Mouse (Mus musculus) heart, postnatal 0 days (tissue): ENCODE measurements around the gene Wsb1. TPM values are rescaled to one million over a fixed set of nuclear protein-coding genes. Genes with fewer than 3 reads are reported as not detected.
A peak's percentile ranks its signal among the peaks of the same experiment; 100 is the strongest.

Experiments
- ATAC-seq: fragments of 200-750 bp; cut with Nextera tagmentation; 2 replicates; pipeline ENCODE4 v1.8.0; 2017; ENCODE audit warnings: low read depth, moderate number of reproducible peaks, moderate library complexity; ENCODE audit not compliant: insufficient read depth
- DNase-seq: peaks from one replicate; pipeline ENCODE4 v3.0.0-alpha.2; 2016; ENCODE audit warnings: low spot score
- H3K27ac ChIP-seq: fragments of 300-500 bp; sonication (generic); 2 replicates; pipeline ENCODE4 v1.5.1; 2014; ENCODE audit warnings: low read depth, mild to moderate bottlenecking
- H3K27me3 ChIP-seq: fragments of 300-500 bp; sonication (generic); 2 replicates; pipeline ENCODE4 v1.6.1; 2014; ENCODE audit warnings: low read length, mixed read lengths; ENCODE audit not compliant: control insufficient read depth, insufficient read depth
- H3K36me3 ChIP-seq: fragments of 300-500 bp; sonication (generic); replicated peaks from 2 replicates; pipeline ENCODE4 v1.6.1; 2014; ENCODE audit warnings: low read length, mixed read lengths; ENCODE audit not compliant: control insufficient read depth, insufficient read depth
- H3K4me1 ChIP-seq: fragments of 300-500 bp; sonication (generic); 2 replicates; pipeline ENCODE4 v1.6.1; 2014; ENCODE audit warnings: antibody characterized with exemption; ENCODE audit not compliant: control insufficient read depth, insufficient read depth
- H3K4me2 ChIP-seq: fragments of 300-500 bp; sonication (generic); 2 replicates; pipeline ENCODE4 v1.6.1; 2014; ENCODE audit warnings: low read depth, mild to moderate bottlenecking, low read length, moderate library complexity
- H3K4me3 ChIP-seq: fragments of 300-500 bp; sonication (generic); 2 replicates; pipeline ENCODE4 v1.5.1; 2014; ENCODE audit warnings: low read depth, low read length
- H3K9ac ChIP-seq: fragments of 300-500 bp; sonication (generic); replicated peaks from 2 replicates; pipeline ENCODE4 v1.6.1; 2014; ENCODE audit warnings: low read depth, low read length, mixed read lengths
- H3K9me3 ChIP-seq: fragments of 300-500 bp; sonication (generic); replicated peaks from 2 replicates; pipeline ENCODE4 v1.6.1; 2016; ENCODE audit warnings: low read length; ENCODE audit not compliant: control insufficient read depth
- CTCF ChIP-seq: IDR thresholded peaks from 2 replicates; pipeline ENCODE4 v1.5.1; 2016; ENCODE audit warnings: antibody characterized with exemption, control low read depth, low read depth
- EP300 ChIP-seq: IDR thresholded peaks from 2 replicates; pipeline ENCODE4 v1.6.1; 2016; ENCODE audit warnings: antibody characterized with exemption, low read depth
- WGBS: fragments of 180-500 bp; shearing (Covaris S2); extraction: QIAGEN DNeasy Blood & Tissue Kit; methylation state at CpG from one replicate; pipeline ENCODE4 v1.1.7; 2014; 5-methylcytosine and 5-hydroxymethylcytosine counted together
- polyA plus RNA-seq: library from polyadenylated mRNA; unstranded; fragments of >200 nt; fragmentation: Nextera tagmentation; extraction: Ambion mirVana; gene quantifications from 2 replicates; pipeline ENCODE4 v1.2.1, GENCODE M21; 2015
- total RNA-seq: library from RNA; depleted of rRNA; stranded (reverse); fragments of >200 nt; gene quantifications from 2 replicates; pipeline ENCODE4 v1.2.3, GENCODE M21; 2014; ENCODE audit warnings: low replicate concordance

Wsb1 gene
- total and polyA plus RNA-seq, 2 experiments from 2014 or later = 63.9 to 73.2 TPM

DNA sequence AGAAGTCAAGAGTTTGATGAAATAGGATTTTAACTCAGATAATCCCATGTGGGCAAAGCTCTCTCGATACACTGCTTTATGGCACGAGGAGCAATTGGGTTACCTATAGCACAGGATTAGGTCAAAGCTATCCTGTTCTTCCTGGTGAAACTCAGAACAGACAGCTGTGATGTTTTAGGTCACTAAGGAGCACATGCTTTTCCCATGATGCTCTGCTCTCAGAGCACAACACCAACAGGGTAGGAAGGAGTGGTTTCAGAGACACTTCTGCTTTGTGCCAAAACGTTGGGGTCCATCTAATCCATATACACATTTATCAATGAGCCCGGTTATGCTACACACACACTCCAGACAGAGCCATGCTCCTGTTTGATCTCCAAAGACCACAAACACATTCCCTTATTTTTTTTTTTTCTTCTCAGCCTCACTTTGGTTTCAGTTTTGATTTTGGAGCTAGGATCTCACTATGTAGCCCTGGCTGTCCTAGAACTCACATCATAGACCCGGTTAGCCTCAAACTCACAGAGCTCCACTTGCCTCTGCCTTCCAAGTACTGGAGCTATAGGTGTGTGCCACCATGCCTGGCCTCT is 44.5 kb downstream of the Wsb1 start:
- Histone ChIP-seq H3K36me3 (no peaks in the 10 kb centered on the region), H3K27me3 (no peaks in the 10 kb centered on the region), H3K27ac (no peak overlapping the region), H3K9ac (no peak overlapping the region), H3K4me1 (peaks cover 12% of the 10 kb centered on the region; the same call in 1 of the 2 replicates), H3K4me3 (no peak overlapping the region), H3K9me3 (no peaks in the 10 kb centered on the region), H3K4me2 (no peak overlapping the region)
- no peak for ATAC-seq
- TF ChIP-seq EP300 (no peak), CTCF (no peak)
- no peak for DNase-seq
- 87% methylated on average over 5 of the region's 5 CpGs for WGBS

- Histone ChIP-seq H3K27me3 (no peaks in the 10 kb centered on the region), H3K27ac (no peak overlapping the region), H3K9me3 (no peaks in the 10 kb centered on the region), H3K36me3 (no peaks in the 10 kb centered on the region), H3K4me3 (no peak overlapping the region), H3K4me2 (no peak overlapping the region), H3K9ac (no peak overlapping the region), H3K4me1 (peaks cover 9% of the 10 kb centered on the region; the same call in 1 of the 2 replicates)
- ATAC-seq = peak; percentile 14; the same call in 1 of the 2 replicates
- 33% methylated on average over 5 of the region's 5 CpGs for WGBS
- TF ChIP-seq EP300 (no peak), CTCF (no peak)
- no peak for DNase-seq
These were observed 45.4 kb downstream of the Wsb1 start for GRCm38 (mm10) chr11:79209113-79209512.

DNA sequence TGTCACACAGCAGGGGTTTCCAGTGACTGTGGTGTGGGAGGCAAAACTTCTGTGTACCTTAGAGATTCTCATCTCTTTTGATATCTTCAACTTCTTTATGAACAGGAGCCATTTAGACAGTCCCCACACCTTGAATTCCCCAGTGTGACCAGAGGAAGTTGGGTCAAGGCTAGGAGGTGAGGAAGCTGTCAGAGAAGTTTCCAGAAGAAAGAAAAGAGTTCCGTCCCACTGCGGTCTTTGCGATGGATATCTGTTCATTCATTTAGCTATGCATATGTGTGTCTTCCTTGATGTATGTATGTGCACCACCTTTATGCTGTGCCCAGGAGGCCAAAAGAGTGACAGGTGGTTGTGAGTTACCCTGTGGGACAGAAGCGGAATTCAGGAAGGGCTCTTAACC is 46.0 kb downstream of the Wsb1 start:
- WGBS = 94% methylated on average over 4 of the region's 4 CpGs
- Histone ChIP-seq H3K4me1 (peaks cover 8% of the 10 kb centered on the region; the same call in 1 of the 2 replicates), H3K9me3 (no peaks in the 10 kb centered on the region), H3K9ac (no peak overlapping the region), H3K4me3 (no peak overlapping the region), H3K36me3 (no peaks in the 10 kb centered on the region), H3K27me3 (no peaks in the 10 kb centered on the region), H3K4me2 (no peak overlapping the region), H3K27ac (no peak overlapping the region)
- DNase-seq (no peak), ATAC-seq (no peak)
- TF ChIP-seq CTCF (no peak), EP300 (no peak)

DNA sequence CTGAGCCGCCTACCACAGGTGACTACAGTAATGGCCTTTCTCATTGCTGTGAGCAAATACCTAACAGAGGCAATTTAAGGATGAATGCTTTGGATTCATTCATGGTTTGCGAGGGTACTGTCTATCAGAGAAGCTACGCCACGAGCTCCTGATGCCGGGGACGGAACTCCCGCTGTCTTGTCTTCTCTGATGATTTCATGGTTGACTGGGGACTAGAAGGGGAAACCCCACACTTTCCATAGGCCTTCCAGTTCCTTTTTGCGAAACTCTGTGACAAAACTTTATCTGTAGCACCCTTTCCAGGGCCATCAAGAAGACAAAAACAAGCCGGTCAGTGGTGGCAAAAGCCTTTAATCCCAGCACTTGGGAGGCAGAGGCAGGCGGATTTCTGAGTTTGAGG is 46.8 kb downstream of the Wsb1 start:
- Histone ChIP-seq H3K9ac (no peak overlapping the region), H3K4me2 (no peak overlapping the region), H3K4me1 (peaks cover 8% of the 10 kb centered on the region; the same call in 1 of the 2 replicates), H3K27me3 (no peaks in the 10 kb centered on the region), H3K9me3 (no peaks in the 10 kb centered on the region), H3K27ac (no peak overlapping the region), H3K36me3 (no peaks in the 10 kb centered on the region), H3K4me3 (no peak overlapping the region)
- ATAC-seq = no peak
- DNase-seq = no peak
- TF ChIP-seq EP300 (no peak), CTCF (no peak)
- WGBS = 91% methylated on average over 10 of the region's 10 CpGs

DNA sequence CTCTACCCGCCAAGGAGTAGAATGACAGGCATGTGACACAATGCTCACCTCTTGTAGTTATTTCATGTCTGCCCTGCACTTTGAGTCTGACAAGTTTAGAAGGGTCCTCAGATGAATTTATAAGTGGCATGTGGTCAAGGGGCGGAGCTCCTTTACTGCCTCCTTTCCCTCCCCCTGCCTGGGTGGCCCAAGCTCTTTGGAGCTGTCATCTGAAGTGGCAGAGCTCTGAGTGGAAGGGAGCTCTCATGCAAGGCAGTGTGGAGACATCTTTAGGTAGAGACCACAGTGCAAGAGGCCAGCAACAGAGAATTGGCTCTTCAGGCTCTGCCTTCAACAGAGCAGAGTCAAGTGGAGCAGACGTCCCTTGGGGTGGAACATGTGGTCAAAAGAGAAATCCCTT is 50.0 kb downstream of the Wsb1 start:
- no peak for DNase-seq
- Histone ChIP-seq H3K4me2 (no peak overlapping the region), H3K27me3 (no peaks in the 10 kb centered on the region), H3K27ac (no peak overlapping the region), H3K9me3 (no peaks in the 10 kb centered on the region), H3K4me3 (no peak overlapping the region), H3K36me3 (no peaks in the 10 kb centered on the region), H3K9ac (no peak overlapping the region), H3K4me1 (peaks cover 12% of the 10 kb centered on the region; the same call in 1 of the 2 replicates)
- no peak for ATAC-seq
- 73% methylated on average over 3 of the region's 3 CpGs for WGBS
- TF ChIP-seq EP300 (no peak), CTCF (no peak)

- Histone ChIP-seq H3K4me2 (no peak overlapping the region), H3K27me3 (no peaks in the 10 kb centered on the region), H3K36me3 (no peaks in the 10 kb centered on the region), H3K4me1 (peaks cover 18% of the 10 kb centered on the region), H3K9me3 (no peaks in the 10 kb centered on the region), H3K27ac (peak overlapping the region; percentile 41; the same call in 1 of the 2 replicates), H3K4me3 (no peak overlapping the region), H3K9ac (no peak overlapping the region)
- 17% methylated on average over 7 of the region's 7 CpGs for WGBS
- ATAC-seq (0 out of 2 replicates have a peak, but pooled peaks have one; percentile 5), DNase-seq (no peak)
- TF ChIP-seq EP300 = no peak
- no peak for TF ChIP-seq CTCF
These were observed 54.0 kb downstream of the Wsb1 start for GRCm38 (mm10) chr11:79200502-79200901.
